Mouse (Mus musculus) olfactory bulb, adult 2 months (tissue): ENCODE data around the gene Rrp1. TPM values are rescaled to one million over a fixed set of nuclear protein-coding genes. Genes with fewer than 3 reads are reported as not detected.
A peak's percentile ranks its signal among the peaks of the same experiment; 100 is the strongest.

Source experiments
- H3K27ac ChIP-seq: fragments of 200-500 bp; 2 replicates; pipeline ENCODE4 v1.5.1; 2012; ENCODE audit warnings: low read depth, low read length; ENCODE audit not compliant: insufficient read depth
- H3K4me1 ChIP-seq: fragments of 200-500 bp; 2 replicates; pipeline ENCODE4 v1.6.1; 2012; ENCODE audit warnings: low read length; ENCODE audit not compliant: control insufficient read depth, insufficient read depth
- H3K4me3 ChIP-seq: fragments of 200-500 bp; 2 replicates; pipeline ENCODE4 v1.5.1; 2012; ENCODE audit warnings: mild to moderate bottlenecking, low read depth, low read length, moderate library complexity; ENCODE audit not compliant: insufficient read depth
- CTCF ChIP-seq: fragments of 200-500 bp; IDR thresholded peaks from 2 replicates; pipeline ENCODE4 v1.5.1; 2012; ENCODE audit warnings: low read depth, mild to moderate bottlenecking, low read length, moderate library complexity; ENCODE audit not compliant: insufficient read depth
- POLR2A ChIP-seq: fragments of 200-500 bp; IDR thresholded peaks from 2 replicates; pipeline ENCODE4 v1.6.1; 2012; ENCODE audit warnings: mild to moderate bottlenecking, low read depth, low read length, moderate library complexity; ENCODE audit not compliant: insufficient read depth
- WGBS: fragments of 180-500 bp; shearing (Covaris S2); methylation state at CpG from one replicate; pipeline ENCODE4 v1.1.7; 2018; 5-methylcytosine and 5-hydroxymethylcytosine counted together
- polyA plus RNA-seq: library from polyadenylated mRNA; stranded (reverse); fragments of >200 nt; gene quantifications from 2 replicates; pipeline ENCODE4 v1.2.4, GENCODE M21; 2012; ENCODE audit warnings: low replicate concordance; ENCODE audit not compliant: missing spikeins, insufficient read depth, insufficient read length

Gene Rrp1
- polyA plus RNA-seq = 444 TPM in 1 of 2 replicates, not detected in the other

DNA sequence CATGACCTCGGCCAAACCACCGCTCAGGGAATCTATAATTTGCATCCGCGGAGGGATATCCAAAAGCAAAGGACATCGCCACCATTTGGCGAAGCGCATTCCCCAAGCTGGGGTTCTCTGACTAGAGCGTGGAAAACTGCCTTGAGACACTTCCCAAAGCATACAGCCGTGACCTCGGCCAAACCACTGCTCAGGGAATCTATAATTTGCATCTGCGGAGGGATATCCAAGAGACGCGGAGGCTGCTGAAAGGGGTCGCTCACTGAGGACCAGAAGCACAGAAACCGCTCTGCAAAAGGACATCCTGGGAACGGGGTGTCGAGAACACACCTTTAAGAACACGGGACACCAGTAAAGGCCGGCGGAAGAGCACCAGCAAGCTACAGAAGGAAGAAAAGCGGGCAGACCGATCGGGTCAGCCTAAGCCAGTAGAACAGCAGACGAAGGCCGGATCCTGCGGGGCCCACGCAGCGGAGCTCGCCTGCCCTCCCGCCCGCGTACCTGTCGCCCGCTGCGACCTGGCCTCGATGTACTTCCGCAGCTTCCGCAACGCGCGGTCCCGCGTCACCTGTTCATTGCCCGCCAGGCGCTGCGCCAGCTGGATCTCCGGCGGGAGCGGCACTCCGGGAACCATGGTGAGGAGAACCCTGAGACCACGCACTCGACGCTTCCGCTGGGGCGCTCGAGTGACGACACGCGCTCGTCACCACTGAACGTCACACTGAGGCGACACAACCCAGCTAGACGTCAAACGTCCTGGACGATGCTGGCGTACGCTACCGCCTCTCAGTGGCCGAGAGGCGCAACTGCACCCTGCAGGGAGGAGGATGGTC lies at the start of gene Rrp1:
Rrp1 (minus strand) TSS at position 725 of the 833 bp plus-strand sequence.
- under 1% methylated on average over 70 of the region's 70 CpGs for WGBS
- Histone ChIP-seq H3K27ac (peak within 1 kb of the TSS; percentile 77), H3K4me3 (peak within 1 kb of the TSS; percentile 90), H3K4me1 (peaks cover 20% of the 10 kb centered on the region)
- peak; percentile 64 for TF ChIP-seq POLR2A
- peak; percentile 96 for TF ChIP-seq CTCF

- Histone ChIP-seq H3K4me1 (peaks cover 67% of the 10 kb centered on the region), H3K27ac (no peak overlapping the region), H3K4me3 (no peak overlapping the region)
- WGBS = 58% methylated on average over 4 of the region's 4 CpGs
- TF ChIP-seq CTCF = no peak
- TF ChIP-seq POLR2A = no peak
These were observed 48.9 kb upstream of the Rrp1 start for GRCm38 (mm10) chr10:78461767-78462166.

GRCm38 (mm10) chr10:78460463-78460862 lies 47.6 kb upstream of the Rrp1 start:
- TF ChIP-seq CTCF = no peak
- no peak for TF ChIP-seq POLR2A
- Histone ChIP-seq H3K4me3 (no peak overlapping the region), H3K4me1 (peaks cover 74% of the 10 kb centered on the region), H3K27ac (peak overlapping the region; percentile 30; the same call in 1 of the 2 replicates)
- 27% methylated on average over 5 of the region's 5 CpGs for WGBS

DNA sequence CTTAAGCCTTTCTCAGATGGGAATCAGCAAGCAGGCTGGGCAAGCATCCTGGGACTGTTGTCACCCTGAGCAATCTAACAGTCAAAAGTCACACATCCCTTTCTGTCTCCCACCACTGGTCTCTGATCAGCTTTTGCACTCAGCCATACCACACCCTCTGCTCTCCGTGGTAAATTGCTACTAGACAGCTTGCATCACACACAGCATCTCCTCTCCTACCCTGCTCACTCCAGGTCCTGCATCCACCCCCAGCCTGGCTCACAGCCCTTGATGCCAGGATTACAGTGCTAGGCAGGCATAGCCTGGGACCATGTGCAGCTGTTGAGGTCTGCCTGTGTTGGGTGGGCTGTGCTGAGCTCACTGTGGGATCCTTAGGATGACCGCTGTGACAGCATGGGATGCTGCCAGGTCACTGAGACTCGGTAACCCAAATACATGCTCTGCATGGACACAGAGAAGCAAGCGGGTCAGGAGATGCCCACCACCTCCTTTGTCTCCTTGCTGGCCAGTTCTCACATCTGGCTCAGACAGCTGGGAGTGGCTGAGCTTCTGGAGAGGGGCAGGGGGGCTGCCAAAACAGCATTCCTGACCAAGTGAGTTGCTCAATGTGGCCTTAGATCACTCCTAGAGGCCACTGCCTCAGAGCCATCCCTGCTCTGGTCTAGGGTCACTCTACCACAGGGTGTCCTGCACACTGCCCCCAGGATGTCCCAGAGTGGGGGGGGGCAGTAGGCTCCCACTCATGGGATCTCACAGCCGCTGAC lies 45.7 kb upstream of the Rrp1 start:
- no peak overlapping the region for H3K4me3 ChIP-seq
- peak overlapping the region; percentile 90 for H3K27ac ChIP-seq
- peaks cover 80% of the 10 kb centered on the region for H3K4me1 ChIP-seq
- TF ChIP-seq CTCF (no peak), POLR2A (no peak)
- 43% methylated on average over 5 of the region's 5 CpGs for WGBS

GRCm38 (mm10) chr10:78457495-78458347 lies 44.9 kb upstream of the Rrp1 start:
- TF ChIP-seq POLR2A = no peak
- TF ChIP-seq CTCF = no peak
- H3K4me1 ChIP-seq = peaks cover 80% of the 10 kb centered on the region
- H3K4me3 ChIP-seq = no peak overlapping the region
- 41% methylated on average over 10 of the region's 10 CpGs for WGBS
- peak overlapping the region; percentile 90 for H3K27ac ChIP-seq

- 29% methylated on average over 13 of the region's 13 CpGs for WGBS
- H3K27ac ChIP-seq = peak overlapping the region; percentile 90; the same call in 1 of the 2 replicates
- peaks cover 72% of the 10 kb centered on the region for H3K4me1 ChIP-seq
- no peak overlapping the region for H3K4me3 ChIP-seq
- TF ChIP-seq POLR2A (no peak), CTCF (no peak)
These were observed 43.9 kb upstream of the Rrp1 start for GRCm38 (mm10) chr10:78456696-78457095.

GRCm38 (mm10) chr10:78452641-78453040 lies 39.8 kb upstream of the Rrp1 start:
- no peak for TF ChIP-seq POLR2A
- TF ChIP-seq CTCF = no peak
- peaks cover 37% of the 10 kb centered on the region for H3K4me1 ChIP-seq
- H3K4me3 ChIP-seq = no peak overlapping the region
- peak overlapping the region; percentile 47; the same call in 1 of the 2 replicates for H3K27ac ChIP-seq
- 44% methylated on average over 4 of the region's 4 CpGs for WGBS

- Histone ChIP-seq H3K4me3 (no peak overlapping the region), H3K27ac (no peak overlapping the region), H3K4me1 (peaks cover 23% of the 10 kb centered on the region)
- TF ChIP-seq POLR2A (no peak), CTCF (no peak)
- WGBS = 85% methylated on average over 5 of the region's 5 CpGs
These were observed 37.9 kb upstream of the Rrp1 start for GRCm38 (mm10) chr10:78450761-78451160.
